Mouse (Mus musculus) heart, embryonic 16.5 days (tissue): ENCODE data around the gene Msantd2. TPM values are rescaled to one million over a fixed set of nuclear protein-coding genes. Genes with fewer than 3 reads are reported as not detected.

Experiments used
- ATAC-seq: fragments of 200-750 bp; cut with Nextera tagmentation; replicated peaks from 2 replicates; pipeline ENCODE4 v1.8.0; 2017; ENCODE audit warnings: moderate number of reproducible peaks; ENCODE audit not compliant: insufficient read depth, low FRiP score; ENCODE audit errors: extremely low read depth
- H3K27ac ChIP-seq: fragments of 300-500 bp; sonication (generic); 2 replicates; pipeline ENCODE4 v1.5.1; 2014; ENCODE audit warnings: mild to moderate bottlenecking, low read length, control low read depth, moderate library complexity
- H3K27me3 ChIP-seq: fragments of 300-500 bp; sonication (generic); 2 replicates; pipeline ENCODE4 v1.6.1; 2014; ENCODE audit warnings: low read length, mixed read lengths; ENCODE audit not compliant: control insufficient read depth, insufficient read depth
- H3K36me3 ChIP-seq: fragments of 300-500 bp; sonication (generic); 2 replicates; pipeline ENCODE4 v1.6.1; 2014; ENCODE audit not compliant: control insufficient read depth, insufficient read depth
- H3K4me1 ChIP-seq: fragments of 300-500 bp; sonication (generic); 2 replicates; pipeline ENCODE4 v1.6.1; 2014; ENCODE audit warnings: low read length, mixed read lengths; ENCODE audit not compliant: control insufficient read depth, insufficient read depth
- H3K4me2 ChIP-seq: fragments of 300-500 bp; sonication (generic); 2 replicates; pipeline ENCODE4 v1.6.1; 2014; ENCODE audit warnings: low read depth, mild to moderate bottlenecking, control low read depth, low read length
- H3K4me3 ChIP-seq: fragments of 300-500 bp; sonication (generic); 2 replicates; pipeline ENCODE4 v1.5.1; 2014; ENCODE audit warnings: mild to moderate bottlenecking, control low read depth, low read length
- H3K9ac ChIP-seq: fragments of 300-500 bp; sonication (generic); 2 replicates; pipeline ENCODE4 v1.6.1; 2014; ENCODE audit warnings: low read length, control low read depth
- H3K9me3 ChIP-seq: fragments of 300-500 bp; sonication (generic); replicated peaks from 2 replicates; pipeline ENCODE4 v1.6.1; 2016; ENCODE audit warnings: low read length; ENCODE audit not compliant: control insufficient read depth
- WGBS: fragments of 180-500 bp; shearing (Covaris S2); extraction: QIAGEN DNeasy Blood & Tissue Kit; methylation state at CpG from one replicate; pipeline ENCODE4 v1.1.7; 2014; 5-methylcytosine and 5-hydroxymethylcytosine counted together
- polyA plus RNA-seq: library from polyadenylated mRNA; unstranded; fragments of >200 nt; fragmentation: Nextera tagmentation; extraction: Ambion mirVana; gene quantifications from 2 replicates; pipeline ENCODE4 v1.2.1, GENCODE M21; 2015

Msantd2 gene
- polyA plus RNA-seq, 1 experiment from 2014 or later = 11.4 TPM

- Histone ChIP-seq H3K9me3 (no peaks in the 10 kb centered on the region), H3K36me3 (no peaks in the 10 kb centered on the region), H3K4me2 (no peak within 1 kb of the TSS), H3K27me3 (peaks cover 35% of the 10 kb centered on the region), H3K27ac (no peak within 1 kb of the TSS), H3K4me1 (peaks cover 18% of the 10 kb centered on the region), H3K4me3 (no peak within 1 kb of the TSS), H3K9ac (no peak within 1 kb of the TSS)
- no peak for ATAC-seq
- WGBS = 22% methylated on average over 7 of the region's 7 CpGs
Observed at GRCm38 (mm10) chr9:37554838-37555748, 66.0 kb downstream of the Msantd2 start, which contains the start of gene Siae. TSS of gene Siae (plus strand) at chr9:37555698.

DNA sequence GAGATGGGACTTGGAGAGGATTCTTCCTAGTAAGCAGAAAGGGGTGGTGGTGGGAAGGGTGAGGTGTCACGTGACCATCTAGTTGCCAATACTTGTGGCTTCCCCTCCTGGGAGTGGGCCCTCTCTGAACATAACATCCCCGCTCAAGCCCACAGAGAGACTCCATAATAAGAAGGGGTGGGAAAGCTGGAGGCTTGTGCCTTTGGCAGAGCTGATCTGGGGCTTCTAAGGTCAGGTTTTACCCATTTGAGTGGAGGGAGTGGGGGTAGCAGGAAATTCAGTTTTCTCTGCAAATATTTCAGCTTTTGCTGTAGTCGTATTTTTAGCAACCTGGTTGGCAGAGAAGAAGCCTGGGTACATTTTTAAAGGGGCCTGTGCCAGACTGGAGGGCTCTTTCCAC, 67.2 kb downstream of the Msantd2 start:
- H3K4me3 ChIP-seq = no peak overlapping the region
- H3K36me3 ChIP-seq = no peaks in the 10 kb centered on the region
- peaks cover 18% of the 10 kb centered on the region for H3K4me1 ChIP-seq
- H3K9ac ChIP-seq = no peak overlapping the region
- no peak overlapping the region for H3K27ac ChIP-seq
- H3K9me3 ChIP-seq = no peaks in the 10 kb centered on the region
- peaks cover 25% of the 10 kb centered on the region for H3K27me3 ChIP-seq
- 62% methylated on average over 3 of the region's 3 CpGs for WGBS
- ATAC-seq = no peak
- H3K4me2 ChIP-seq = no peak overlapping the region

DNA sequence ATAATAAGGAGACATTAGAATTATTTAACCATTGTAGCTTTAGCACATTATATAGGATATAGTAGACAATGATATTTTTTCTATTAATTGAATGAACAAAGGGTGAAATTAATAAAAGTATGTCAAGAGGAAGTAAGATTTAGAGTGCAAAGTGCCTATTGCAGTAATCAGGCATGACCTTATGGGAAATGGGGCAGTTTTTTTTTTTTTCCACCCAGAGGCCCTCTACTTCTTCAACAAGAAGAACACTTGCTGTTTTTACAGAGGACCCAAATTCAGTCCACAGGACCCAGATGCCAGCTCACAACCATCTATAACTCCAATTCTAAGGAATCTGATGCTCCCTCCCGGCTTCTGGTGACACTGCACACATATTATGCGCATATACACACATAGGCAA, 71.5 kb downstream of the Msantd2 start:
- no peak overlapping the region for H3K27ac ChIP-seq
- no peak for ATAC-seq
- no peaks in the 10 kb centered on the region for H3K27me3 ChIP-seq
- H3K36me3 ChIP-seq = no peaks in the 10 kb centered on the region
- 86% methylated on average over 2 of the region's 2 CpGs for WGBS
- no peak overlapping the region for H3K9ac ChIP-seq
- H3K9me3 ChIP-seq = no peaks in the 10 kb centered on the region
- H3K4me2 ChIP-seq = no peak overlapping the region
- no peak overlapping the region for H3K4me3 ChIP-seq
- H3K4me1 ChIP-seq = 0 out of 2 replicates have a peak, but pooled peaks cover under 1% of the 10 kb centered on the region

DNA sequence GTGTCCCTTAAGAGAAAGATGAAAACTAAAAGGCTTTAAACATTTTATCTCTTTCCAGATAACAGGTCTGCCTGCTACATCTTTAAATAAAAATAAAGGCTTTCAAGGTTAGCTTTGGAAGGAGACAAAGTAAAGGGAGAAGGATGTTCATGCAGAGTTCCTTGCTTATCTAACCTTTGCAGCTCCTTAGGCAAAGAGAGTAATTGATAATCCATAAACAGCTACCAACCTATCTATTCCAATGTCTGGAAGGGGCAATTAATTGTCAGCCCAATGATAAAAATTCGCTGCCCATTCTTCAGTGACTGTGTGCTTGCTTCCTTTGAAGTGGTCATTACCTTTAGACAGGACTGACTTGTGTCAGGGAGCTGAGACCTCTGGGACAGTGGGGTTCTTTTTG, 74.7 kb downstream of the Msantd2 start:
- no peak for ATAC-seq
- no peaks in the 10 kb centered on the region for H3K27me3 ChIP-seq
- H3K9ac ChIP-seq = no peak overlapping the region
- no peak overlapping the region for H3K4me3 ChIP-seq
- H3K9me3 ChIP-seq = no peaks in the 10 kb centered on the region
- H3K36me3 ChIP-seq = no peaks in the 10 kb centered on the region
- WGBS = 49% methylated on average over 1 of the region's 1 CpGs
- H3K4me2 ChIP-seq = no peak overlapping the region
- H3K27ac ChIP-seq = no peak overlapping the region
- H3K4me1 ChIP-seq = peaks cover 15% of the 10 kb centered on the region

- Histone ChIP-seq H3K27ac (no peak overlapping the region), H3K36me3 (no peaks in the 10 kb centered on the region), H3K4me3 (no peak overlapping the region), H3K9me3 (no peaks in the 10 kb centered on the region), H3K27me3 (no peaks in the 10 kb centered on the region), H3K9ac (no peak overlapping the region), H3K4me2 (no peak overlapping the region), H3K4me1 (peaks cover 15% of the 10 kb centered on the region)
- no peak for ATAC-seq
- 79% methylated on average over 2 of the region's 2 CpGs for WGBS
Observed at GRCm38 (mm10) chr9:37567019-37567418, 77.9 kb downstream of the Msantd2 start.

DNA sequence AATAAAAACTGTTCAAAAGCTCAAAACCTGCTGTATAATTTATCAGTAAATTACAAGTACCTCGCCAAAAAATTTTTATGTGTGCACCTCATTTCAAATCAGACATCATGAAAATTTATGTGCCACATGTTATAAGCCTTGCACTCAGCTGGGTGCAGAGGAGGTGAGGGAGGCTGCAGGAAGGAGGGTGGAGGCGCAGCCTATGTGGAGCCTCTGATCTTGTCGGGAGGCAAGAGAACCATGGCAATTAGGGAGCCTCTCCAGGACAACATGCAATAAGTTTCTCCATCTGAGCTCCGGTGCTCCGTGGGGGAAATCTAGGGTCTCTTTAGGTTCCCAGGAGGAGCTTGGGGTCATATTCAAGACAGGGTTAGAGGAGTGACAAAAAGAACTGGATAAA, 78.3 kb downstream of the Msantd2 start:
- ATAC-seq = no peak
- Histone ChIP-seq H3K27ac (peak overlapping the region; percentile 27; the same call in 1 of the 2 replicates), H3K27me3 (no peaks in the 10 kb centered on the region), H3K4me2 (peak overlapping the region; percentile 56), H3K9me3 (no peaks in the 10 kb centered on the region), H3K36me3 (no peaks in the 10 kb centered on the region), H3K9ac (no peak overlapping the region; the same call in 1 of the 2 replicates), H3K4me3 (no peak overlapping the region), H3K4me1 (peaks cover 17% of the 10 kb centered on the region)
- 44% methylated on average over 5 of the region's 5 CpGs for WGBS

- H3K9me3 ChIP-seq = no peaks in the 10 kb centered on the region
- H3K4me3 ChIP-seq = peak overlapping the region; percentile 7; the same call in 1 of the 2 replicates
- no peaks in the 10 kb centered on the region for H3K36me3 ChIP-seq
- peak overlapping the region; percentile 47 for H3K9ac ChIP-seq
- ATAC-seq = peak; percentile 42
- H3K4me2 ChIP-seq = peak overlapping the region; percentile 56
- WGBS = 21% methylated on average over 15 of the region's 15 CpGs
- H3K27me3 ChIP-seq = no peaks in the 10 kb centered on the region
- H3K4me1 ChIP-seq = peaks cover 17% of the 10 kb centered on the region
- H3K27ac ChIP-seq = peak overlapping the region; percentile 27
Observed at GRCm38 (mm10) chr9:37567892-37568604, 78.9 kb downstream of the Msantd2 start.

- Histone ChIP-seq H3K36me3 (no peaks in the 10 kb centered on the region), H3K9ac (no peak overlapping the region), H3K4me1 (peaks cover 17% of the 10 kb centered on the region), H3K4me2 (peak overlapping the region; percentile 56; the same call in 1 of the 2 replicates), H3K27ac (no peak overlapping the region), H3K27me3 (no peaks in the 10 kb centered on the region), H3K9me3 (no peaks in the 10 kb centered on the region), H3K4me3 (no peak overlapping the region)
- no peak for ATAC-seq
- 41% methylated on average over 4 of the region's 4 CpGs for WGBS
Observed at GRCm38 (mm10) chr9:37568605-37569214, 79.6 kb downstream of the Msantd2 start.
